Mouse (Mus musculus) right cerebral cortex, postnatal 4 days (tissue): Measurements from ENCODE around the gene Olfr1445.

ENCODE experiments used
- DNase-seq: peaks from one replicate; pipeline ENCODE4 v3.0.0-alpha.2; 2022

Gene Olfr1445

DNA sequence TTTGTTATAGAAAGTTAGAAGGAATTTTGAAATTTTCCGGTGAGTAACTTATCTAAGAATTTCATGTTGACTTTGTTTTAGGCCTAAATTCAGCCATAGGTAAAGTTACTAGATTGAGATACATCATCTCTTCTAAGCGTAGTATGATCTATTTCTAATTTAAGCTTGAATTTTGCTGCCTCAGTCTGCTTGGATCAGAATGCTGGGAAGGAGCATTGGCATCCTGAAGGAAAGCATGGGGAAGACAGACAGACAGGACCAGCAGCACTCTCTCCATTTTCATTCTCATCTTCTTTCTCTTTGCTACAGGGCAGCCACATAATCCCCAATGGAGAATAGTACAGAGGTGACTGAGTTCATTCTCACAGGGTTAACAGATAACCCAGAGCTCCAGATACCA lies at the start of gene Olfr1445:
Olfr1445 (plus strand) TSS at position 301 of the 400 bp plus-strand sequence.
- DNase-seq: no peak

DNA sequence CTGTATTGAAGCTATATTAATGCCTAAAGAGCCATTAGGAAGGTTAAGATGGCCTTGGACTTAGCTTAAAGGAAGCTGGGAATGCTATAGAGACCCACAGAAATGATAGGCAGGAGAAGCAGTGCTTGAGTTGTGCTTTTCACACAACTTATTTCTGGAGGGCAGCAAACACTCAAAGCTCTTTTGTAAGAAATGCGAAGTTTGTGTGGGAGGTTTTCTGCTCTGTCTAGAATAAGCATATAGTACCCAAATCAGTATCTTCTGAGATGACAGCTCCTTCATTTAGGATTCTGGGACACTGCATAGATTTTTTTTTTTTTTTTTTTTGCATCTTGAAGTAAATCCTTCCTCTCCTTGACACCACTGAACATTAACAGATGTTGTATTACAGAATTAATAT lies 45.1 kb upstream of the Olfr1445 start:
- DNase-seq: no peak

DNA sequence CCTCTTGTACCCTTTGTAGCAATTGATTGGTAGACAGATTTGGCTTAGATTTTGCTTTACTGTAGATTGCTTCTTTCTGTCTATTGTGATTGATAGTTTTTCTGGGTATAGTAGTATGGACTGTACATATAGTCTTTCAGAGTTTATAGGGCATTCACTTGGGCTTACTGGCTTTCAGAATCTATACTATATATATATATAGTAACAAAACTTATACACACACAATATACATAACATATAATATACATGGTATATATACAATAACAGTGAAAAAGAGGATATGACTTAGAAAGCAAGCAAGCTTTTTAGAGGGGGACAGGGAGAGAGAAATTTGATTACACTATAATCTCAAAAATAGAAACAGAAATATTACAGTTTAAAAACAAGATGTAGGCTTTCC lies 37.3 kb upstream of the Olfr1445 start, which contains the start of gene Gm5244:
Gm5244 (plus strand) TSS at position 301 of the 400 bp plus-strand sequence.
- no peak for DNase-seq

DNA sequence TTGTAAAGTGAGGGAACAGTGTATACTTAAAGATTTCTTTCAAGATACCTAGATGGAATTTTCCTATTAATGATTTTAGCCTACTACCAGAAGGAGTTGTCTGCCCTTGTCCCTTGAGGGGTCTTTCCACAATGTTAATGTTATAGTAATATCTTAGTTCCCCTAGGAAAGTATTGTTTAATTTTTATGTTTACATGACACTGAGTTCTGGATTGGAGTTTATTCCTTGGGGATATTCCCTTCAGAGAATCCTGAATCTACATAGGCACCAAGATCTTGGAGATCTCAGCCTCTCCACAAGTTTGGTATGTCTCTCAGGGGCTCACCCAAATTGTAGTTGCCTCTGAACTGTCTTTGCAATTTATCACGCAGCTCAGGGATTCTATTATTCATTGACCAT lies 26.7 kb upstream of the Olfr1445 start, which contains the start of gene Olfr1444:
Olfr1444 (plus strand) TSS at position 301 of the 400 bp plus-strand sequence.
- DNase-seq: no peak

DNA sequence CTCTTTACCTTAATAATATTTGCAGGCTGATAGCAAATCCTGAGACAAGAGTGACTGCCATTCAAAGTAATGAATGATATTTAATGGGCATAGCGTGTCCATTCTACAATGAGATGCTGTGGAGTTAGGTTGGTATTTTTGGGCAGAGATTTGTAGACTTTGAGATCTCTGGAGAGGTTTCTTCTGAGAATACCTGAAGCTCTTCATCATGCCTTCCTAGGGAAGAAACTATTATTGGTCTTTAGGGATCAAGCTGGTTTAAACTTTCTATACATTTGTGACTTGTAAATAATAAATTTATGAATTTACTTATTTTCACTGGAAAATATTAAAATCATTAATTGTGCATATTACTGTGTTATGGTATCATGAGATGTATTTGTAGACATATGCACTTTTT lies 9.8 kb downstream of the Olfr1445 start, which contains the start of gene Olfr1446:
Olfr1446 (minus strand) TSS at position 101 of the 400 bp plus-strand sequence.
- DNase-seq: no peak

DNA sequence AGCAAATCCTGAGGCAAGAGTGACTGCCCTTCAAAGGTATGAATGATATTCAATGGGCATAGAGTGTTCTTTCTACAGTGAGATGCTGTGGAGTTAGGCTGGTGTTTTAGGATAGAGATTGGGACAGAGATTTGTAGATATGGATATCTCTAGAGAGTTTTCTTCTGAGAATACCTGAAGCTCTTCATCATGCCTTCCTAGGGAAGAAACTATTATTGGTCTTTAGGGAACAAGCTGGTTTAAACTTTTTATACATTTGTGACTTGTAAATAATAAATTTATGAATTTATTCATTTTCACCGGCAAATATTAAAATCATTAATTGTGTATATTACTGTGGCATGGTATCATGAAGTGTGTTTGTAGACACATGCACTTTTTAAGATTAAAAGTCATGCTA lies 20.0 kb downstream of the Olfr1445 start, which contains the start of gene Olfr1447:
Olfr1447 (minus strand) TSS at position 101 of the 400 bp plus-strand sequence.
- DNase-seq: no peak

DNA sequence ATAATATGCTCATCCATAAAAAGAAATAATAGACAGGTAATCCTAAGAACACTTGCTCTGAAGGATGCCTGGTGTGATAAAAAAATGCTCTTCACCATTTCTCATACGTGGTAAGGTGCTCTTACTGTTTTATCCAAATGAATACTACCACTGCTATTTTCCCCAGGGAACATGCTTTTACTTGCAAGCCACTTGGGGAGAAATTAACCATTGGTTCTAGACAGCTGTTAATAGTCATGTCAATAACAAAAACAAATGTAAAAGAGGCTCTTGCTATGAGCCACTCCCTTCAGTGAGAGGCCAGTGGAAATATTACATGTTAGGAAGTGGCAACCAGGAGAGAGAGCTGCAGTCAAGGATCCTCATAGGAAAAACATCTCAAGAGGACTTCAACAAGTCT lies 40.7 kb downstream of the Olfr1445 start, which contains the start of gene Olfr1448:
Olfr1448 (minus strand) TSS at position 101 of the 400 bp plus-strand sequence.
- no peak for DNase-seq

DNA sequence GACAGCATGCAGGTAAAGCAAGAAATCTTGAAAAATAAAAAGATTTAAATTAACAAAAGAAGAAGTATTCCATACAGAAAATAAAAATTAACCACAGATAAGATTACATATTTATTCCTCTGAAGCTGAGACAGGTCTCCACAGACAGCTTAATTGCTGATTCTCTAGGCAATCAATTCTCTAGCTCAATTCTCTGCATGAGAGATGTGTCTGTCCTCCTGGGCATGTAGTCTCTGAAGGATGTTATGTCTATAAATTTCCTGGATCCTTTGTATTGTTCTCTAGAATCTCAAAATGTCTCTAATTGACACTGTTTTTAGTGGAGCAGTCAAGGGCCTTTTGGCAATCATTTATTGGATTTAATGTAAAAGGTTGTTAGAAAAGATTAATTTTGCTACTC lies 46.9 kb downstream of the Olfr1445 start, which contains the start of gene Olfr1449:
Olfr1449 (plus strand) TSS at position 301 of the 400 bp plus-strand sequence.
- DNase-seq: no peak
